Mouse (Mus musculus): ENCODE results near the gene Dgcr8. TPM values are rescaled to one million over a fixed set of nuclear protein-coding genes. Genes with fewer than 3 reads are reported as not detected.

Gene Dgcr8
- polyA plus RNA-seq, 1 experiment from 2014 or later: 36.3 TPM

DNA sequence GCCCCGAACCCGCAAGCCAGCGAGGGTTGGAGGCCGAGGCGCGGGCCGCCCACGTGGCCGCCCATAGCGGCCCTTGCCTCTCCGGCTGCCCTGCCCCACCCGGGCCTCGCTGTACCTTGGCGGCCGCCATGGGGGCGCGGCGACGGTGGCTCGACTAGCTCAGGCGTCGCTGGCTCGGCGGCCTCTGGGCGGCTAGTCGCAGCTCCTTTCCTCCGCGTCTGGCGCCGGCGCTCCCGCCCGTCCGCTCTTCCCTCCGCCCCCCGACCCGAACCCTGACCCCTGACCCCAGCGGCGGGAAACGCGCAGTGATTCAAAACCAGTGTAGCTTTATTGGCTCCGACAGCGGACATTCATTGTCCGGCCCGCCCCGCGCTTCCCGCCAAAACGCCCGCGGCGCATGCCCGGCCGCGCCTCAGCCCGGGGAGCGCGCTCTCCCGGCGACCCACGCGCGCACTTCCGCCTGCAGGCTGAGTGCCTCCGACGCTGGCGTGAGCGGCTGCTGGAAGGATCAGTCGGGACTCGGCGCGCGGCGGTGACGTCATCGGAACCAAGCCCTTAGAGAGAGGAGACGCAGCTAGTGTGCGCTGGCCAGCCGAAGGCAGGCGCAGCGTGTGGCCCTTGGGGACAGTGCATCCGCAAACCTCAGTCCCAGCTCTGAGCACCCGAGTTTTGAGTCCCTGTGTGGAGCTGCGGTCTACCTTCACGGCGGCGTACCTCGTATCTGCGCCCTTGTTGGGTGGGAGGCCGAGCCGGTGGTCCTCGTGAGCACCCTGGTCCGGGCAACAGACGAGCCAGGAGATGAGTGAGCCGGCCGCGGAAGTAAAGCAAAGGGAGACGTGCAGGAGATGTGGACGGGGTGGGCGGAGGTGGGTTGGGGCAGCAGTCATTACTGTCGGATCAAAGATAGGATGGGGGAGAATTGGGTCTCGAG lies 40.3 kb downstream of the Dgcr8 start, which contains the start of the genes Trmt2a and Ranbp1:
Trmt2a (plus strand) TSS at position 247 of the 931 bp plus-strand sequence.
Ranbp1 (minus strand) TSS at position 300 of the 931 bp plus-strand sequence.
- ATAC-seq: peak; percentile 97
- H3K27ac ChIP-seq: peak within 1 kb of the TSS; percentile 89

DNA sequence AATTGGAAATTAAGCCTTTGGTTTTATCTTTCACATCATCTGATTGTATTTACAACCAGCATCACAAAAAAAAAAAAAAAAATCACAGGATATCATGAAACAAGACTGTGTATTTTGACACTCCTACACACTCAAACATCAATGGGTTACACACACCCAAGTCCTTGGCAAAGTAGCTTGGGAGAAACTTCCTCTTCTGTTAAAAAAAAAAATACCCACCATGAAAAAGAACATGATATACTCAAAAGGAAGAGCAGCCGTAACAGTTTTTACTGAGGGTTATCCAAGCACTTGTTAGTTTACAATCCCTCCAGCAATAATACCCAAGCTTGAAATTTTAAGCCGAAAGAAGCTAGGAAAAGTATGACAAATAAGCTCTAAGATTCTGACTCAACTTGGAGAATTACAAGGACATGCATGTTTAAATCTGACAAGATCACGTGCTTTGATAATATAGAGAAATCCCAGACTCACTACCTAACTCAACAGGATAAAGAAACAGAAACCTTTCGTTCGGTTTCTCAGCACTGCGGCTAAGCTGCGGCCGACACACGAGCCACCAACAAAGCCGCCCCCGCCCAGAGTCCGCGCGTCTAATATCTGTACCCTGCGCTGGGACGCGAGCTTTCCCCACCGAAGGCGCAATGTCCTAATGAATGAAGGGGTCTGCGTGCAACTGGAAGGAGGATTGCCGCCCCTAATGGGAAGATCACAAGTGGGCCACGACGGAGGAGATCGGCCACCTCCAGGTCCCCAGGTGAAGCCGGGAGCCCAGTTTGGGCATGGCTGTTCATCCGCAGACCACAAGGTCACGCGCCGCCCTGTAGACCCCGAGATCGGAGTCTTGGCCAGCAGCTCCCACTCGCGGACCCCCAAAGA lies 41.3 kb downstream of the Dgcr8 start:
- Histone ChIP-seq H3K36me3 (peaks cover 64% of the 10 kb centered on the region), H3K9me3 (no peaks in the 10 kb centered on the region), H3K4me3 (replicated peaks) (peak overlapping the region; percentile 94), H3K27ac (peak overlapping the region; percentile 89), H3K27me3 (no peaks in the 10 kb centered on the region), H3K9ac (replicated peaks) (peak overlapping the region; percentile 87), H3K4me1 (replicated peaks) (peaks cover 50% of the 10 kb centered on the region), H3K4me2 (replicated peaks) (peak overlapping the region; percentile 90)
- under 1% methylated on average over 33 of the region's 33 CpGs for WGBS
- no peak for ATAC-seq

More for the DNA sequence above, 40.3 kb downstream of the Dgcr8 start, which contains the start of the genes Trmt2a and Ranbp1:
- under 1% methylated on average over 102 of the region's 102 CpGs for WGBS
- Histone ChIP-seq H3K36me3 (peaks cover 64% of the 10 kb centered on the region), H3K9ac (replicated peaks) (peak within 1 kb of the TSS; percentile 87), H3K4me1 (replicated peaks) (peaks cover 50% of the 10 kb centered on the region), H3K9me3 (no peaks in the 10 kb centered on the region), H3K4me2 (replicated peaks) (peak within 1 kb of the TSS; percentile 90), H3K27me3 (no peaks in the 10 kb centered on the region), H3K4me3 (replicated peaks) (peak within 1 kb of the TSS; percentile 94)

DNA sequence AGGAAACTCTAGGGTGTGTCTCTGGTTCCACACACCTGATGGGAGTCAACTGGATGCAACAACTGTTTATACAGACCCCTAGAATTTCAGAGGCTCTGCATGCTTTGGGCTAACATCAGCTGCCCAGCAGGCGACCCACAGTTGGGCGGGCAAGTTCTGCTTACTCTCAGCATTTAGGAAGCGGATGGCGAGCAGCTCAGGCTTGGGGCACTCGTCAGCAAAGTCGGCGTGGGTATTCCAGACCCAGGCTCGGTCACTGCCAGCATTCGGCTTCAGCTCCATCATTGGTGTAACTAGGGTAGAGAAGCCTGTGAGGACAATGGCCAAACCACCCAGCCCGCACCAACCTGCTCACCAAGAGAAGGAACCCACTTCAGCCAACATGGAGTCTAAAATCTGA lies 47.5 kb downstream of the Dgcr8 start:
- WGBS: 90% methylated on average over 10 of the region's 10 CpGs
- H3K27me3 ChIP-seq: no peaks in the 10 kb centered on the region
- no peak overlapping the region for H3K4me2 ChIP-seq (replicated peaks)
- H3K4me3 ChIP-seq (replicated peaks): no peak overlapping the region
- H3K4me1 ChIP-seq (replicated peaks): peaks cover 12% of the 10 kb centered on the region
- no peak overlapping the region for H3K27ac ChIP-seq
- no peaks in the 10 kb centered on the region for H3K9me3 ChIP-seq
- no peak overlapping the region for H3K9ac ChIP-seq (replicated peaks)
- H3K36me3 ChIP-seq: peaks cover 85% of the 10 kb centered on the region
- ATAC-seq: no peak

DNA sequence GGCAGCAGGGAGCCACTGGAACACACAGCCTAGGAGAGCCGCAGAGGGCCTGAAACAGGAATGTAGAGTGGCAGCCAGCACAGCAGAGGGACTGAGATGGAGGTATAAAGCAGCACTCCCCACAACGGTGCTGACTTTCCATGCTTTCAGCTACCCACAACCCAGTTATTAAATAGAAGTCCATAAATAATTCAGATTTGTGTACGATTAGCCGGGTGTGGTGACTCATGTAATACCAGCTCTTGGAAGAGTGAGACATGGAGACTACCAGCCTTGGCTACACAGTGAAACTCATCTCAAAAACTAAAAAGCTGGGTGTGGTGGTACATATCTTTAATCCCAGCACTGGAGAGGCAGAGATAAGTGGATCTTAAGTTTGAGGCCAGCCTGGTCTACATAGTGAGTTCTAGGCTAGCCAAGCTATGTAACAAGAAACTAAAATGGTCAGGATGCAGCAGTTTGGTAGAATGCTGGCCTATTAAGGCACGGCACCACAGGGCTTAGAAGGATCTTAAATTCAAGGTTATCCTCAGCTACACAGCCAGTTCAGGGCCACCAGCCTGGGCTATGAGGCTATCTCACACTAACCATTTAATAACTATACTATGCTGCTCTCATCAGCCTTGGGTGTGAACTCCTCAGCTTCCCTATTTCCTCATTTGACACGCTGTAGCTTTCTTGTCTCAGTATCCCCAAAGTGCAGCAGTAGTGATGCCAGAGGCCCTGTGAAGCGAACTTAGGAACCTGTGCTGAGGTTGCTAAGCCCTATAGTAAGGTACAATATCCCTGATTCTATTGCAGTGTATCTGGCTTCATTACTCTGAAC lies 52.2 kb downstream of the Dgcr8 start:
- peaks cover 30% of the 10 kb centered on the region for H3K4me1 ChIP-seq (replicated peaks)
- H3K27me3 ChIP-seq: no peaks in the 10 kb centered on the region
- no peak overlapping the region for H3K4me3 ChIP-seq (replicated peaks)
- WGBS: 75% methylated on average over 7 of the region's 7 CpGs
- ATAC-seq: no peak
- 0 out of 2 replicates have a peak overlapping the region, but pooled peaks have one; percentile 92 for H3K9ac ChIP-seq (replicated peaks)
- H3K9me3 ChIP-seq: no peaks in the 10 kb centered on the region
- H3K4me2 ChIP-seq (replicated peaks): no peak overlapping the region
- peaks cover 38% of the 10 kb centered on the region for H3K36me3 ChIP-seq
- H3K27ac ChIP-seq: peak overlapping the region; percentile 95

DNA sequence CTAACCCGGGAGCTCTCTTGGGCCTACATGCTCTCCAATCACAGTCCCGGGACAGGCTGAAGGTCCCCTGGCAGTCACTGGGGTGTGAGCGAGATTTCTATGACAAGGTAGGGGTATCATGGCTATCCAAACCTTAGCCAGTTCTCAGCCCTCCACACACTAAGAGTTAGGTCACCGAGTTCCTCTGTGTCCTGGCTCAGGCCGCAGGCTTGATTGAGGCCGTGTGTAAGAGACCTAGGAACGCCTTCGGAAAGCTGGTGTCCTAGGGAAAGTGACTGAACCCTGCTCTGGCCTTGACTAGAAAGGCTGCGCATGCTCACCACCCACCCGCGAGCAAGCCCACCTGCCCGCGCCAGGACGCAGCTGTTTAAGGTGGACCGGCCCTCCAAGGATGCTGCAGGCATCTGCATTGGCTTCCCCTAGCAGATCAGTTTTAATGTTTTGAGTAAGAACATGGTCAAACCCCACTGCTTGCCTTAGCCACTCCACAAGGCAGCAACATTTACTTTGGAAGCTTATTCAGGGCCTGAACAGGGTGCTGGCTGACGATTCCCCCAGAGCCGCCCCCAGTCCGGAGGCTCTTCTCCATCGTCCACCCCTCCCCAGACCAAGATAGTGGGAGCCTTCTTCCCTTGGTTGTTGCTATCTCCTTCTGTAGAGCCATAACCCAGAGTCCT lies 53.5 kb downstream of the Dgcr8 start:
- Histone ChIP-seq H3K27ac (peak overlapping the region; percentile 95), H3K36me3 (peaks cover 25% of the 10 kb centered on the region), H3K4me1 (replicated peaks) (peaks cover 38% of the 10 kb centered on the region), H3K9me3 (no peaks in the 10 kb centered on the region), H3K4me2 (replicated peaks) (peak overlapping the region; percentile 87), H3K9ac (replicated peaks) (peak overlapping the region; percentile 92), H3K27me3 (no peaks in the 10 kb centered on the region), H3K4me3 (replicated peaks) (peak overlapping the region; percentile 87)
- 3% methylated on average over 19 of the region's 19 CpGs for WGBS
- peak; percentile 80 for ATAC-seq

DNA sequence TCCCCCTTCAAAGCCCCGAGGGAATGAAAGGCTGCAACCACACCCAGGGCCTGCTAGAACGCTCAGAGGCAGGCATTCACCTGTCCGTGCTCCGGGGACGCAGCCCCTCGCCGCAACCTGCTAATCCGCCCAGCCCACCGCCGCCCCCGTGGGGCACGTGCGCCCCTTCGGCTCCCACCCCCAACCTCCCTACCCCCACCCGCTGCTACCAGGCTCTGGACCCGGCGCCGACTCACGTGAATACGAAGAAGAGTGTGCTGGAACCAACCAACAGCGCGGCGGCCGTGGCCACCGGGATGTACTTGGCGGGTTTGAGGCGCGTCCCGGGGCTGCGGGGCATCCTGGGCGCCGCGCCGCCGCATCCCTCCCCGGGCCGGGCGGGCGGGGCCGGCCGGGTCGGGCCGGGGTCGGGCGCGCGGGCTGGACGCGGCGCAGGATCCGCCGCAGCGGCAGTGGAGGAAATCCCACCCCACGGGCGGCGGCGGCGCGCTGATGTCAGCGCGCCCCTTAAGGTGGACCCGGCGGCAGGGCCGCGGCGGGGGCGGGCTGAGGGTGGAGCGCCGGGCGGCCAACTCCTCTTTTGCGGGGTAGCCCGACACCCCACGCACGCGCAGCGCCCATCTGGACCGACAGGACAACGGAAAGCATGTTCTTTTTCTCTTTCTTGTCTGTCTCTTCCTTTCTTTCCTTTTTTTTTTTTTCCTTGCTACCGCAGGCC lies 54.2 kb downstream of the Dgcr8 start, which contains the start of gene Zdhhc8:
Zdhhc8 (minus strand) TSS at position 466 of the 718 bp plus-strand sequence.
- under 1% methylated on average over 57 of the region's 79 CpGs for WGBS
- Histone ChIP-seq H3K27ac (peak within 1 kb of the TSS; percentile 95), H3K27me3 (no peaks in the 10 kb centered on the region), H3K9me3 (no peaks in the 10 kb centered on the region), H3K9ac (replicated peaks) (peak within 1 kb of the TSS; percentile 92), H3K4me2 (replicated peaks) (peak within 1 kb of the TSS; percentile 87), H3K36me3 (peaks cover 18% of the 10 kb centered on the region), H3K4me1 (replicated peaks) (peaks cover 43% of the 10 kb centered on the region), H3K4me3 (replicated peaks) (peak within 1 kb of the TSS; percentile 87)
- peak; percentile 85 for ATAC-seq

DNA sequence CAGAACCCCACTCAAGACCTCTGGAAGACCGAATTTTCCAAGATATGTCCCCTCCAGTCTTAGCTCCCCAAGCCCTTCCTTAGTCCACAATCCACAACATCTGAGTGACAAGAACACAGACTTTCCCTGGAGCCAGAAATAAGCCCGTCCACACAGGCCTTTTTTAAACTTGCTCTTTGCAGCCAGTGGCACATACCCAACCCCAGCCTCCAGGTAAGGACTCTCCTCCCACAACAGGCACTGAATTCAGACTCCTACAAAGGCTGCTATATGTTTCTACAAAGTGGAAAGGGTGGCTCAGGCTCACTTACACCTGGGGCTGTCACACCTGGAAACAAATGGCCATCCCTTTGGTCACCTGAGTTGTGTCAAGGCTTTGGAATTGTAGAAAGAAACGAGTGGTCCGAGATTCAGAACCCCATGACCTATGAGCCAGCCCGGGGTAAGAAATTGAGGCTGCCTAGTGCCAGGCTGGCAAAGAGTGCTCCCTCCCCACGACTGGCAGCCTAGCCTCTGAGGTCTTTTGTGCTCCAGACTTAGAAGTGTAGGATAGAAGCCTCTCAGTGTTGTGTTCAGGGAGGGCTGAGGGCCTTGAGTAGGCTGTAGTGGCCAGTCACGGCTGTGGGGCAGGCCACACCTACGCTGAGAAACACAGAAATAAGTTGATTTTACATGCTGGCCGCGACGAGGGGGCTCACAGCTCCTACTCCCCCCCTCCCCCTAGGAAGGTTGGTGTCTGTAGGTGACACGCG lies 55.0 kb downstream of the Dgcr8 start:
- 21% methylated on average over 13 of the region's 13 CpGs for WGBS
- peak overlapping the region; percentile 87 for H3K4me3 ChIP-seq (replicated peaks)
- H3K36me3 ChIP-seq: peaks cover 12% of the 10 kb centered on the region
- no peaks in the 10 kb centered on the region for H3K9me3 ChIP-seq
- H3K4me2 ChIP-seq (replicated peaks): peak overlapping the region; percentile 87
- ATAC-seq: peak; percentile 42
- peaks cover 49% of the 10 kb centered on the region for H3K4me1 ChIP-seq (replicated peaks)
- peak overlapping the region; percentile 95 for H3K27ac ChIP-seq
- H3K27me3 ChIP-seq: no peaks in the 10 kb centered on the region
- peak overlapping the region; percentile 92 for H3K9ac ChIP-seq (replicated peaks)

DNA sequence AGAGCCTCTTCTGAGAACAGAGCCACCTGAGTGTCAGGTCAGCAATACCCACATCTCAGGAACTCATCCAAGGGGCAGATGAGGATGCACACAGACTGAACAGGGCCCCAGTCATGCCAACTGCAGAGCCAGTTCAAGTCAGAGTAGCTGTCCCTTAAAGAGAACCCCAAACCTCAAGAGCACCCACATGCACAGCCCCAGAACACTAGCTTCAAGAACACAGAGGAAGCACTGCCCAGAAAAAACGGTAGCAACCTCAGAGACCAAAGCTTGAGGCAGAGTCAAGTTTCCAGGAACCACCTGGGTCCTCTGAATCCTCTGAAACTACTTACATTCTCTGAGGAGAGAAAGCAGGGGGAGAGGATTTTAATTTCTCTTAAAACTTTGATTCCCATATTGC lies 55.6 kb downstream of the Dgcr8 start:
- H3K4me1 ChIP-seq (replicated peaks): peaks cover 49% of the 10 kb centered on the region
- H3K9me3 ChIP-seq: no peaks in the 10 kb centered on the region
- no peaks in the 10 kb centered on the region for H3K27me3 ChIP-seq
- peaks cover 7% of the 10 kb centered on the region; the same call in 1 of the 2 replicates for H3K36me3 ChIP-seq
- no peak for ATAC-seq
- H3K9ac ChIP-seq (replicated peaks): peak overlapping the region; percentile 92; the same call in 1 of the 2 replicates
- WGBS: 70% methylated on average over 1 of the region's 1 CpGs
- H3K27ac ChIP-seq: no peak overlapping the region
- H3K4me3 ChIP-seq (replicated peaks): peak overlapping the region; percentile 87; the same call in 1 of the 2 replicates
- peak overlapping the region; percentile 87 for H3K4me2 ChIP-seq (replicated peaks)

DNA sequence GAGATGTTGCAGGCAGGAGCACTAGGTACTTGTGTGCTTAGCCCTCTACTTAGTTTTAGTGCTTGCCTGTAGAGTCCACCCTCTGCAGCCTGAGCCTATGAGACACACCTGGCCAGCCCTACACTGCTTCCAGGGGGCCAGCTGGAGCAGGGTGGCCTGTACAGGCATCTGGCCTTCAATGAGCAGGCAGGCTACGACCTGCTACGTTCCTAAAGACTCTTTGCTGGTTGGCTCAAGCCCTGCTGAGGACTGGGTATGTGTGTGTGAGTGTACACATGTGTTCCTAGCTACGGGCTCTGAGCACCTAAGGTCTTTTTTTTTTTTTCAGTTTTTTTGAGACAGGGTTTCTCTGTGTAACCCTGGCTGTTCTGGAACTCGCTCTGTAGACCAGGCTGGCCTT lies 57.6 kb downstream of the Dgcr8 start:
- H3K36me3 ChIP-seq: peaks cover 21% of the 10 kb centered on the region
- no peak overlapping the region for H3K27ac ChIP-seq
- no peaks in the 10 kb centered on the region for H3K27me3 ChIP-seq
- H3K4me1 ChIP-seq (replicated peaks): peaks cover 48% of the 10 kb centered on the region
- H3K9ac ChIP-seq (replicated peaks): 0 out of 2 replicates have a peak overlapping the region, but pooled peaks have one; percentile 19
- no peaks in the 10 kb centered on the region for H3K9me3 ChIP-seq
- 93% methylated on average over 4 of the region's 4 CpGs for WGBS
- no peak overlapping the region for H3K4me2 ChIP-seq (replicated peaks)
- no peak for ATAC-seq
- no peak overlapping the region for H3K4me3 ChIP-seq (replicated peaks)

All from midbrain, embryonic 13.5 days (tissue).